Mouse (Mus musculus): ENCODE results near the gene Tmed6.

- TF ChIP-seq CTCF (conservative IDR thresholded peaks at IDR 0.05; ENCODE audit: low read length) (no peak), NANOG (IDR thresholded peaks at IDR 0.05; ENCODE audit: borderline replicate concordance, low read length) (no peak), POU5F1 (IDR thresholded peaks at IDR 0.05; ENCODE audit: borderline replicate concordance, low read length) (no peak)
Measured at GRCm38 (mm10) chr8:107113209-107113608, 47.8 kb upstream of the Tmed6 start.

All from E14TG2a.4 (cell line).